Mouse (Mus musculus) urinary bladder, adult 18-20 months (tissue): ENCODE measurements around the gene Rilpl1.
A peak's percentile ranks its signal among the peaks of the same experiment; 100 is the strongest.

ENCODE experiments used
- DNase-seq, 2 experiments: peaks; one replicate each; pipeline ENCODE4 v3.0.0; 2022; ENCODE audit warnings: low spot score in 2 of 2, mixed read lengths in 2 of 2

Rilpl1 gene

GRCm38 (mm10) chr5:124452494-124453228, 78.5 kb downstream of the Rilpl1 start:
- DNase-seq: no peak

- no peak for DNase-seq
These were observed 80.4 kb downstream of the Rilpl1 start for GRCm38 (mm10) chr5:124450641-124451340.

GRCm38 (mm10) chr5:124450051-124450450, 81.1 kb downstream of the Rilpl1 start:
- no peak for DNase-seq

GRCm38 (mm10) chr5:124449494-124449893, 81.7 kb downstream of the Rilpl1 start:
- DNase-seq: peak in 1 of 2 experiments; percentile 23

GRCm38 (mm10) chr5:124446301-124446881, 84.8 kb downstream of the Rilpl1 start:
- DNase-seq: peak; percentile 60 to 80

- peak in 1 of 2 experiments; percentile 59 for DNase-seq
These were observed 85.4 kb downstream of the Rilpl1 start for GRCm38 (mm10) chr5:124445621-124446293.

- DNase-seq: peak; percentile 57
These were observed 86.3 kb downstream of the Rilpl1 start for GRCm38 (mm10) chr5:124444661-124445561.

GRCm38 (mm10) chr5:124444208-124444607, 87.0 kb downstream of the Rilpl1 start:
- DNase-seq: no peak
